Comparison of ENCODE assay signal across 22 mouse cellular contexts in the genomic region with DNA sequence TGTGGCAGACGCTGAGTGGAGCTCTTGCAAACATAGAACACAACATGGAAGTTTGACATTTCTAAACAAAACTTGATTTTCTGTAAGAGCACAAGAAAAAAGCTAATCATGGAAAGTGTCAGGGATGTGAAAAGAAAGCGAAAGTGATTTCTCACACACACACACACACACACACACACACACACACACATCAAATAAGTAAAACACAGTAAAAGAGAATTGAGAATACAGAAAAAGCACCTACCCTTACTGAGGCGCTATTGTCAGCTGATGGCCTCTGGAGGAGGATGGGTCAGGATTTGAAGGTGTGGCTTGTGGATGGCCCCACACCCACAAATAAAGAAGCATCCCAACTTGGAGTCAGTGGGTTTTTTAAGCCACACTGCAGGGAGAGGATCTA. TPM values are rescaled to one million over a fixed set of nuclear protein-coding genes. Genes with fewer than 3 reads are reported as not detected.
DNase-seq lines count a peak whose midpoint lies in the region; ATAC-seq and TF ChIP-seq lines count a peak whose summit lies in the region.
"Had no signal": no experiment of that assay in that cellular context is flagged by ENCODE, and none has a peak within 500 bp of the region (broad histone marks: within the 10 kb centered on the region; RNA-seq: fewer than 3 reads in every experiment).

No protein-coding gene starts in this region.

- no peak for TF ChIP-seq CTCF in kidney, postnatal 0 days (IDR thresholded peaks at IDR 0.05; ENCODE audit: low read depth)

- no peaks in the 10 kb centered on the region for H3K27me3 ChIP-seq in kidney, postnatal 0 days (ENCODE audit: insufficient read depth, low read length)
- H3K27me3 ChIP-seq: CH12.LX; embryonic facial prominence, embryonic 13.5 days; forebrain, embryonic 12.5 days; heart, embryonic 15.5 days; Patski had no signal

- no peak overlapping the region for H3K4me2 ChIP-seq in kidney, postnatal 0 days (ENCODE audit: low read length)
- H3K4me2 ChIP-seq: embryonic facial prominence, embryonic 13.5 days; forebrain, embryonic 12.5 days; heart, embryonic 15.5 days; hindbrain, embryonic 14.5 days had no signal

- no peak for DNase-seq in kidney, postnatal 0 days (ENCODE audit: low spot score)
- DNase-seq in kidney, postnatal 25 days, result no peak
- DNase-seq in CD4-positive, CD25-positive, alpha-beta regulatory T cell, adult 2 months (ENCODE audit: low read depth, low spot score), result peak; percentile 23
- peak; percentile 21 for DNase-seq in induced T-regulatory cell, adult 2 months (ENCODE audit: low read depth)
- DNase-seq in adrenal gland, postnatal 10 days, result no peak
- DNase-seq in frontal cortex, adult 2 months (ENCODE audit: extremely low spot score in 1 of 2, low spot score in 1 of 2), result no peak
- DNase-seq: adrenal gland, adult 8-10 months; cerebellum, adult 11-12 months; cerebellum, adult 9-11 months; cerebellum, postnatal 36 days; gastrocnemius, postnatal 25 days; kidney, adult 11 months had no signal

- H3K9me3 ChIP-seq in kidney, postnatal 0 days (replicated peaks; ENCODE audit: low read length), result no peaks in the 10 kb centered on the region
- H3K9me3 ChIP-seq: embryonic facial prominence, embryonic 13.5 days; forebrain, embryonic 12.5 days; heart, embryonic 10.5 days; heart, embryonic 15.5 days; hindbrain, embryonic 10.5 days had no signal

- H3K36me3 ChIP-seq in kidney, postnatal 0 days (ENCODE audit: insufficient read depth, low read length), result no peaks in the 10 kb centered on the region
- H3K36me3 ChIP-seq: embryonic facial prominence, embryonic 13.5 days; forebrain, embryonic 12.5 days; heart, embryonic 10.5 days; heart, embryonic 15.5 days; hindbrain, embryonic 10.5 days had no signal

- H3K4me3 ChIP-seq in kidney, postnatal 0 days (replicated peaks; ENCODE audit: low read depth, low read length), result no peak overlapping the region
- H3K4me3 ChIP-seq: embryonic facial prominence, embryonic 13.5 days; forebrain, embryonic 12.5 days; heart, embryonic 10.5 days; heart, embryonic 15.5 days; hindbrain, embryonic 10.5 days had no signal

- H3K9ac ChIP-seq in kidney, postnatal 0 days (ENCODE audit: low read depth, low read length), result no peak overlapping the region
- H3K9ac ChIP-seq: embryonic facial prominence, embryonic 13.5 days; forebrain, embryonic 12.5 days; heart, embryonic 15.5 days; hindbrain, embryonic 14.5 days had no signal

- H3K27ac ChIP-seq in kidney, postnatal 0 days, result peak overlapping the region; percentile 8; the same call in 1 of the 2 replicates
- H3K27ac ChIP-seq: embryonic facial prominence, embryonic 13.5 days; forebrain, embryonic 12.5 days; heart, embryonic 10.5 days; heart, embryonic 15.5 days; hindbrain, embryonic 10.5 days; hindbrain, embryonic 14.5 days had no signal

- no peaks in the 10 kb centered on the region for H3K4me1 ChIP-seq in kidney, postnatal 0 days (replicated peaks; ENCODE audit: insufficient read depth, low read length)
- H3K4me1 ChIP-seq: forebrain, embryonic 12.5 days; heart, embryonic 10.5 days; hindbrain, embryonic 10.5 days had no signal

- WGBS in kidney, postnatal 0 days, result 68% methylated on average over 3 of the region's 3 CpGs

- no peak for ATAC-seq in kidney, postnatal 0 days (replicated peaks; ENCODE audit: low FRiP score, low read depth)
- ATAC-seq in cerebellum, adult (ENCODE audit: insufficient number of reproducible peaks, low FRiP score, low TSS enrichment), result no peak
- ATAC-seq: forebrain, embryonic 16.5 days; Patski had no signal

RNA-seq across cellular contexts. Expression of a gene that starts 19.0 kb away (rescaled TPM):
- 37.7 and 39.2 TPM in 2 replicates for polyA plus RNA-seq in kidney, postnatal 0 days (2015; fragmentation: Nextera tagmentation; extraction: Ambion mirVana)
- 10 to 100 TPM; 60.0 to 68.8 TPM for total RNA-seq in adrenal gland, postnatal 10 days (2021)
- 25.6 and 26.8 TPM in 2 replicates for polyA plus RNA-seq in frontal cortex, adult 2 months (2012; rRNA removed)

Comparison
In these comparisons a context has a peak if more than half of its experiments do, and no peak if none do; other contexts are left out.
1. DNase-seq: peak in CD4-positive, CD25-positive, alpha-beta regulatory T cell, adult 2 months (single experiment) and induced T-regulatory cell, adult 2 months (single experiment); none in kidney, postnatal 0 days (single experiment), kidney, postnatal 25 days (0 of 2), adrenal gland, postnatal 10 days (single experiment) and frontal cortex, adult 2 months (0 of 2).